Mouse (Mus musculus): ENCODE measurements around the gene Neurl4. TPM values are rescaled to one million over a fixed set of nuclear protein-coding genes. Genes with fewer than 3 reads are reported as not detected.
"Not testable (repeated sequence)": the region's sequence is repeated elsewhere in the genome, so short reads cannot be mapped to it uniquely, and the experiment has no call there.

Gene Neurl4
- polyA plus RNA-seq, 2 experiments, result 2.5 to 20.5 TPM

- Histone ChIP-seq H3K4me1 (replicated peaks; ENCODE audit: control insufficient read depth in 2 of 2, insufficient read depth in 2 of 2, low read length in 1 of 2) (peaks cover 21 to 28% of the 10 kb centered on the region in 2 experiments), H3K27me3 (ENCODE audit: control insufficient read depth, insufficient read depth, low read length) (peaks cover 11% of the 10 kb centered on the region), H3K4me3 (ENCODE audit: insufficient read depth in 1 of 2, low read depth in 2 of 2, low read length in 2 of 2) (no peak within 1 kb of the TSS), H3K9ac (replicated peaks) (no peak within 1 kb of the TSS), H3K4me2 (ENCODE audit: low read depth) (no peak within 1 kb of the TSS), H3K9me3 (ENCODE audit: control insufficient read depth, low read length) (no peaks in the 10 kb centered on the region), H3K36me3 (replicated peaks; ENCODE audit: control insufficient read depth, insufficient read depth, low read depth) (no peaks in the 10 kb centered on the region), H3K27ac (no peak within 1 kb of the TSS)
- TF ChIP-seq CTCF (IDR thresholded peaks at IDR 0.05; ENCODE audit: low read depth), result no peak
- TF ChIP-seq EP300 (IDR thresholded peaks at IDR 0.05; ENCODE audit: low read depth), result no peak
- 38% methylated on average over 29 of the region's 30 CpGs for WGBS (ENCODE audit: insufficient replicate concordance)
- DNase-seq (ENCODE audit: low read depth in 3 of 3, low spot score in 3 of 3) (no peak), ATAC-seq (ENCODE audit: insufficient read depth) (no peak)
These were observed 42.5 kb upstream of the Neurl4 start, which contains the start of gene Tnk1 for GRCm38 (mm10) chr11:69858113-69858998. TSS of gene Tnk1 (minus strand) at chr11:69858730.

GRCm38 (mm10) chr11:69863729-69864128 is 37.1 kb upstream of the Neurl4 start:
- not testable (repeated sequence) for DNase-seq (ENCODE audit: low read depth in 3 of 3, low spot score in 3 of 3); H3K9me3 ChIP-seq (ENCODE audit: control insufficient read depth, low read length); H3K27me3 ChIP-seq (ENCODE audit: control insufficient read depth, insufficient read depth, low read length); H3K4me3 ChIP-seq (ENCODE audit: insufficient read depth in 1 of 2, low read depth in 2 of 2, low read length in 2 of 2); H3K36me3 ChIP-seq (replicated peaks; ENCODE audit: control insufficient read depth, insufficient read depth, low read depth)
- peak overlapping the region; percentile 50 for H3K4me2 ChIP-seq (ENCODE audit: low read depth)
- H3K27ac ChIP-seq, result peak overlapping the region; percentile 77
- H3K4me1 ChIP-seq (replicated peaks; ENCODE audit: control insufficient read depth in 2 of 2, insufficient read depth in 2 of 2, low read length in 1 of 2), result peaks cover 28 to 34% of the 10 kb centered on the region in 2 experiments
- ATAC-seq (ENCODE audit: insufficient read depth), result peak; percentile 51; the same call in 1 of the 2 replicates
- H3K9ac ChIP-seq (replicated peaks), result peak overlapping the region; percentile 43
- WGBS (ENCODE audit: insufficient replicate concordance), result 60% methylated on average over 3 of the region's 3 CpGs

GRCm38 (mm10) chr11:69864138-69864860 is 36.6 kb upstream of the Neurl4 start:
- peak overlapping the region; percentile 50 for H3K4me2 ChIP-seq (ENCODE audit: low read depth)
- ATAC-seq (ENCODE audit: insufficient read depth), result peak; percentile 40
- peak overlapping the region; percentile 45 for H3K9ac ChIP-seq (replicated peaks)

GRCm38 (mm10) chr11:69865561-69865960 is 35.3 kb upstream of the Neurl4 start:
- ATAC-seq (ENCODE audit: insufficient read depth), result no peak
- H3K27me3 ChIP-seq (ENCODE audit: control insufficient read depth, insufficient read depth, low read length), result no peaks in the 10 kb centered on the region

More at GRCm38 (mm10) chr11:69864138-69864860, 36.6 kb upstream of the Neurl4 start:
- no peaks in the 10 kb centered on the region for H3K9me3 ChIP-seq (ENCODE audit: control insufficient read depth, low read length)
- 25% methylated on average over 8 of the region's 8 CpGs for WGBS (ENCODE audit: insufficient replicate concordance)
- peaks cover 28 to 33% of the 10 kb centered on the region in 2 experiments for H3K4me1 ChIP-seq (replicated peaks; ENCODE audit: control insufficient read depth in 2 of 2, insufficient read depth in 2 of 2, low read length in 1 of 2)
- H3K27ac ChIP-seq, result peak overlapping the region; percentile 77
- no peak for DNase-seq (ENCODE audit: low read depth in 3 of 3, low spot score in 3 of 3)
- H3K4me3 ChIP-seq (ENCODE audit: insufficient read depth in 1 of 2, low read depth in 2 of 2, low read length in 2 of 2), result no peak overlapping the region
- 0 out of 2 replicates have a peak, but pooled peaks cover under 1% of the 10 kb centered on the region for H3K27me3 ChIP-seq (ENCODE audit: control insufficient read depth, insufficient read depth, low read length)
- TF ChIP-seq EP300 (IDR thresholded peaks at IDR 0.05; ENCODE audit: low read depth) (no peak), CTCF (IDR thresholded peaks at IDR 0.05; ENCODE audit: low read depth) (no peak)
- H3K36me3 ChIP-seq (replicated peaks; ENCODE audit: control insufficient read depth, insufficient read depth, low read depth), result no peaks in the 10 kb centered on the region

GRCm38 (mm10) chr11:69867335-69867734 is 33.5 kb upstream of the Neurl4 start:
- Histone ChIP-seq H3K36me3 (replicated peaks; ENCODE audit: control insufficient read depth, insufficient read depth, low read depth) (no peaks in the 10 kb centered on the region), H3K4me2 (ENCODE audit: low read depth) (no peak overlapping the region), H3K9ac (replicated peaks) (no peak overlapping the region), H3K9me3 (ENCODE audit: control insufficient read depth, low read length) (no peaks in the 10 kb centered on the region), H3K27me3 (ENCODE audit: control insufficient read depth, insufficient read depth, low read length) (no peaks in the 10 kb centered on the region), H3K27ac (no peak overlapping the region), H3K4me1 (replicated peaks; ENCODE audit: control insufficient read depth in 2 of 2, insufficient read depth in 2 of 2, low read length in 1 of 2) (peaks cover 32 to 33% of the 10 kb centered on the region in 2 experiments), H3K4me3 (ENCODE audit: insufficient read depth in 1 of 2, low read depth in 2 of 2, low read length in 2 of 2) (no peak overlapping the region)
- DNase-seq (ENCODE audit: low read depth in 3 of 3, low spot score in 3 of 3) (no peak), ATAC-seq (ENCODE audit: insufficient read depth) (peak; percentile 63; the same call in 1 of the 2 replicates)
- WGBS (ENCODE audit: insufficient replicate concordance), result 32% methylated on average over 9 of the region's 9 CpGs
- peak; percentile 61 for TF ChIP-seq EP300 (IDR thresholded peaks at IDR 0.05; ENCODE audit: low read depth)
- TF ChIP-seq CTCF (IDR thresholded peaks at IDR 0.05; ENCODE audit: low read depth), result no peak

More at GRCm38 (mm10) chr11:69865561-69865960, 35.3 kb upstream of the Neurl4 start:
- Histone ChIP-seq H3K9ac (replicated peaks) (no peak overlapping the region), H3K27ac (no peak overlapping the region), H3K4me3 (ENCODE audit: insufficient read depth in 1 of 2, low read depth in 2 of 2, low read length in 2 of 2) (no peak overlapping the region), H3K36me3 (replicated peaks; ENCODE audit: control insufficient read depth, insufficient read depth, low read depth) (no peaks in the 10 kb centered on the region), H3K4me1 (replicated peaks; ENCODE audit: control insufficient read depth in 2 of 2, insufficient read depth in 2 of 2, low read length in 1 of 2) (peaks cover 30 to 33% of the 10 kb centered on the region in 2 experiments), H3K4me2 (ENCODE audit: low read depth) (no peak overlapping the region), H3K9me3 (ENCODE audit: control insufficient read depth, low read length) (no peaks in the 10 kb centered on the region)
- no peak for TF ChIP-seq CTCF (IDR thresholded peaks at IDR 0.05; ENCODE audit: low read depth)
- TF ChIP-seq EP300 (IDR thresholded peaks at IDR 0.05; ENCODE audit: low read depth), result no peak
- DNase-seq (ENCODE audit: low read depth in 3 of 3, low spot score in 3 of 3), result no peak
- WGBS (ENCODE audit: insufficient replicate concordance), result 80% methylated on average over 9 of the region's 9 CpGs

Data from liver, embryonic 14.5 days (tissue).